Mouse (Mus musculus) ES-E14 (cell line): ENCODE results near the gene Gpr62.

Source experiments
- CHD2 ChIP-seq: IDR thresholded peaks from 2 replicates; pipeline ENCODE4 v1.6.1; 2014; ENCODE audit warnings: mild to moderate bottlenecking, low read depth, low read length, inconsistent platforms
- HCFC1 ChIP-seq: IDR thresholded peaks from 2 replicates; pipeline ENCODE4 v1.6.1; 2012; ENCODE audit warnings: low read length, inconsistent platforms, borderline replicate concordance; ENCODE audit not compliant: insufficient read depth
- MAFK ChIP-seq: IDR thresholded peaks from 2 replicates; pipeline ENCODE4 v1.6.1; 2014; ENCODE audit warnings: mild to moderate bottlenecking, low read depth, low read length, inconsistent platforms; ENCODE audit not compliant: insufficient read depth
- ZNF384 ChIP-seq: IDR thresholded peaks from 2 replicates; pipeline ENCODE4 v1.6.1; 2012; ENCODE audit warnings: low read depth, low read length, inconsistent platforms

GRCm38 (mm10) chr9:106451298-106451697 lies 14.4 kb downstream of the Gpr62 start:
- no peak for TF ChIP-seq MAFK
- no peak for TF ChIP-seq ZNF384
- TF ChIP-seq CHD2, result no peak
- no peak for TF ChIP-seq HCFC1
